Mouse (Mus musculus) small intestine, adult 10 weeks (tissue): ENCODE measurements around the gene 1700021F07Rik. TPM values are rescaled to one million over a fixed set of nuclear protein-coding genes. Genes with fewer than 3 reads are reported as not detected.

Experiments used
- polyA plus RNA-seq: library from polyadenylated mRNA; stranded (reverse); fragments of 350-450 nt; fragmentation: Illumina TruSeq; extraction: RNeasy Lipid Tissue Mini Kit (QIAGEN cat#74804); gene quantifications from one replicate; pipeline ENCODE4 v1.2.3, GENCODE M21; 2014; ENCODE audit warnings: low replicate concordance

Gene 1700021F07Rik
- not detected for polyA plus RNA-seq

GRCm38 (mm10) chr2:173522376-173522775 is at the start of gene 1700021F07Rik:
TSS of gene 1700021F07Rik (plus strand) at chr2:173522586.

Other genes with a start within 250 kb of the 1700021F07Rik start
- 8.0 TPM for gene Pmepa1, start 246.1 kb upstream of the 1700021F07Rik start, polyA plus RNA-seq
- not detected for gene Ankrd60, start 55.8 kb downstream of the 1700021F07Rik start, polyA plus RNA-seq
- 29.1 TPM for gene Rab22a, start 137.2 kb downstream of the 1700021F07Rik start, polyA plus RNA-seq
- not detected for gene 1700010B08Rik, start 196.8 kb downstream of the 1700021F07Rik start, polyA plus RNA-seq
- gene Vapb, start 214.9 kb downstream of the 1700021F07Rik start, polyA plus RNA-seq = 111 TPM